Mouse (Mus musculus) embryo, embryonic 10.5 days (tissue): ENCODE results near the gene Tmpo.

ENCODE experiments used
- DNase-seq: peaks from one replicate; pipeline ENCODE4 v3.0.0-alpha.2; 2015; ENCODE audit warnings: low spot score

Tmpo gene

DNA sequence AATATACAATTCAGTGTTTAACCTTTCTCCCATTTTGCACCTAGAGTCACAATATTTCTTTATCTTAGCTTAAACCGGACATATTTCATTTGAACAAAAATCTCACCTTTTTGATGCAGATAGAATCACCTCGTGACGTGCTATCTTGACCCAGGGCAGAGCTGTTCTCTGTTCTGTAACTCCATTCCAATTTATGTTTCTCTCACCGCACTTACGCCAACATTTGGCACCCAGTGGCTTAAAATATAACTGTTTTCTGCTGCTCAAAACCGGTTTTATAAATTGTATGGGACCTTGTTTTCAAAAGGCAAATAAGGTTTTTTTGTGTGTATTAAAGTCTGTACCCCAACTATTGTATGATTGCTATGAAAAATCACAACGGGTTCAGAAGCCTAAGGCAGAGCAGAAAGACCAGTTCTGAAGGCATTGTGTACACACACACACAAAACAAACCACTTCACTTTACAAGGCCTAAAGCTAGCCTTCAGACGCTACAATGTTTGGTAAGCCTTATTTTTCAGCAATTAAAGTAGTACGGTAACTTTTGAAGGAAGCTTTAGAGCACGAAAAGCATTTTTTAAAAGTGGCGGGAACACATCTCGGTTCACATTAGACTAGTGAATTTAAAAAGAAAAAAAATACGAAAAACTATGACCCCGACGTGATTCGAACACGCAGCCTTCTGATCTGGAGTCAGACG lies at the start of gene Tmpo:
TSS of gene Tmpo (minus strand) at position 555 of the 700 bp plus-strand sequence.
- DNase-seq, result no peak

DNA sequence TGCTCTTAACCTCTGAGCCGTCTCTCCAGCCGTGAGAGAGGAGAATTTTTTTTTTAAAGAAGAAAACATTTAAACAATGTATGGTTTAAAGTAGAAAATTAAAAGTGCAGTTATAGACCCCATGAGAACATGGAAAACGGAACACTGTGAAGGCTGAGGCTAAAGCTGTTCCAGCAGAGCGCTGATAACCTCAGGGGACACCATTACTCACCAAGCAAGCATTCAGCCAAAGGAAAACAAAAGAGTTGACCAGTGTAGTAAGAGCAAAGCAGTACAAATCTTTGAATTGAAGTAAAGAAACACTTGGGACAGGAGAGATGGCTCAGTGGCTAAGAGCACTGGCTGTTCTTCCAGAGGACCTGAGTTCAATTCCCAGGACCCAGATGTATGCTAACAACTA lies 49.3 kb upstream of the Tmpo start:
- no peak for DNase-seq

DNA sequence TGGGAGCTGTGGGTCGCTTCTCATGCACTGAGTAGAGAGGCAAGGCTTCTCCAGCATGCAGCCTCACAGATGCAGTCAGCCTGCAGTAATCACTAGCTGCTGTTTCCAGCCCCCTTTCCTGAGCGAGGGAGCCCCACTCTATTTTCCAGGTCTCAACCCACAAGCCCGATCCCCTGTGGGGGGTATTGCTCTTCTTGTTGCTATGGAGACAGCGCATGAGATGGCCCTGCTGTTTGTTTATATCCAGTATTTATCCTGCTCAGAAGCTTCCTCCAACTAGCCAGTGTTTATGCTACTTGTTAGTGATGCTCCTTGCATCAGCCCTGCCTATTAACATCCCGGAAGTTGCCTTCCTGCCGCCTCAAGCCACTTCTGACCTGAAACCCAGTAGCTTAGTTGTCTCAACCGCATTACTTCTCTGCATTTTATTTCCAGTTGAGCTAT lies 48.4 kb upstream of the Tmpo start:
- DNase-seq, result peak; percentile 76

DNA sequence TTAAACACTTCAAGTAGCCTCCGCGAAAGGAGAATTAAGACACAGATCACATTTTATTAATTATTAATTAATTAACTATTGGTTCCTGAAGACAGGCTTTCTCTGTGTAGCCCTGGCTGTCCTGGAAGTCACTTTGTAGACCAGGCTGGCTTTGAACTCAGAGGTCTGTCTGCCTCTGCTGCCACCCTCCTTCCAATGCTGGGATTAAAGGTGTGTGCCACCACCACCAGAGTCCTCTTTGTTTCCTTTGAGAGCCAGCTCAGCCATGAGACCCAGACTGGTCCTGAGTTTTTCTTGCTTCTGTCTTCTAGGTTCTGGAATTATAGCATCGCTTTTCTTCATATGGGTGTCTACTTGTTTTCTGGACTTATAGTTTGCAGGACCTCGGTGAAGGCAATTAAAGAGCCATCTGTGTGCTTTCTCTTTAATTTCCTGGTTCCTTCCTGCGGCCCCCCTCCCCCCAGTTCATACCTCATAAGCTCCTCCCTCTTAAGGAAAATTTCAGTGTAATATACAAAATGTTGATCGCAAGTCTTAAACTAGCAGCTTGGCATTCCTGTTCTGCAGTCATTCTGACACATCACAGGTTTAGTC lies 47.9 kb upstream of the Tmpo start:
- DNase-seq, result no peak

- DNase-seq, result no peak
Measured at GRCm38 (mm10) chr10:91227034-91227433, 45.9 kb upstream of the Tmpo start.

DNA sequence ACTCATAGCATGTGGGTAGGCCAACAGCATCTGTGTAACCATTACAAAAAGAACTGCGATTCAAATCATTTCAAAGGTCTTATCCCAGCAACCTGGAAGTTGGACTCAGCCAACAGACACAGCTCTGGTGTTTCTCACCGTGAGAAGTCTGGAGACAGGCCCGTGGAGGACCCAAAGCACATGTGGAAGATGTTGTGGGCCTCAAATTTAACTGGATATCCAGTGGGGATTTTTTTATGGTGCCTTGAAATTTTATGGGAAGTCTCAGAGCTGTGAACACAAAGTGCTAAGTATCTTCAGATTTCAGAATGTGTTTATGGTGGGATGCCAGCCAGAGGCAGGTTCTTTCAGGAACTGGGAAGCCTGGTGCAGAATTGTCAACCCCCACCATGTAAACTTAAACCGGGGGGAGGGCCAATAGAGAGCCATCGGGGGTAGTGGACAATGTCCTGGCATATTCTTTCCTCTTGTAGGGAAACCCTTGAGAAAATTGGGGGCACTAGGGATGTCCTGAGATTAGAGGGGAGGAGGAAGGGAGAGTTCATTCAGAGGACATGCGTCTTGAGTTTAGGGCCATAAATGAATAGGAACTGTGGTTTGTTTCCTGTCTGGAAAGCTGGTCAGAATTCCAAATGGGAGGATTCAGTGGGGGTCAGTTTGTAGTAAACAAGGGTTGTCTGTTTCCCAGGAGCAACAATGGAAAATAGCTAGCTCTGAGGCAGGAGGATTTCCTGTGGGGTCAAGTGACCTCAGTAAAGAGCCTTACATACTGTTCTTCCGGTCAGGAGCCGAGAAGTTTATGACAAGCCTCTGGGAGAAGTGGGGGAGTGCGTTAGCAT lies 41.5 kb upstream of the Tmpo start:
- peak; percentile 35 for DNase-seq

DNA sequence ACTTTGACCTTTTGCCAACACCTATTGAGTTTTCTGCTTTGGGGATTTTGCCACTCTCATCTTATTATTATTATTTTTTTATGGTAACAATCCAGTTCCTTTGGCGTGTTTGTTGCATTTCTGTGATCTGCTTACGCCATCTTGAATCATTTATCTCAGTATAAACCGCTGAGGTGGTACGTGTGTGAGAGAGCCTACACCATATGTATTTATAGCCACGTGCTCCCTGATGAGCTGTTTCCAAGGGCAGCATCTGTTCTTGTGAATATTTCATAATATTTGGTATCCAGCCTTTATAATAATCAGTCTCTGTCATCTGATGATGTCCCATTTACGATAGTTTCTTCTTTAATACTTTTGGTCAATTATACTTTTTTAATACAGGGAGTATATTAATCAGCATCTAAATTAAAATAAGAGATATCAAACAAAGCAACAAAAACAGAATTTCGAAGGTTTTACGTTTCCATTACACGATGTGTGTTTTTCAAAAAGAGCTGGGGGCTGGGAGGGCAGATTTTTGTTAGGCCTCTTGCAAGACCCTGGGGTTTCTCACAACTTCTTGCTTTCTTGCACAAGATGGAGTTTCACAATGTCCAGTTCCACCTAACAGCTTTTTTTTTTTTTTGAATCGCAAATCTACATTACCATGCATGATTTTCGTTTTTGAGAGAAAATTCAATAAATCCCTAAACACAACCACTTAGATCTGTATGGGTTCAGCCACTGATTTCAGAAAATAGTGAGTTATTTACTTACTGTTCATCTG lies 28.0 kb upstream of the Tmpo start:
- DNase-seq, result no peak

GRCm38 (mm10) chr10:91208461-91208860 lies 27.3 kb upstream of the Tmpo start:
- no peak for DNase-seq

DNA sequence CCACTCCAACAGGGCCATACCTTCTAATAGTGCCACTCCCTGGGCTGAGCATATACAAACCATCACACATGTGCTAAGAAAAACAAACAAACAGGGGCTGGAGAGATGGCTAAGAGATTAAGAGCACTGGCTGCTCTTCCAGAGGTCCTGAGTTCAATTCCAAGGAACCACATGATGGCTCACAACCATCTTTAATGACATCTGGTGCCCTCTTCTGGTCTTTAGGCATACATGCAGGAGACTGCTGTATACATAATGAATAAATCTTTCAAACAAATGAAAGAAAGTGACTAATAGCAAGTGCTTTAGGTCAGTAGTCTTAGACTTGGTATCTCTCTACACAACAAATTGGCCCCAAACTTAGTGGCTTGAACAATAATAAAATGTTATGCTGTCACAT lies 26.2 kb upstream of the Tmpo start:
- no peak for DNase-seq

- no peak for DNase-seq
Measured at GRCm38 (mm10) chr10:91205632-91206031, 24.5 kb upstream of the Tmpo start.

- no peak for DNase-seq
Measured at GRCm38 (mm10) chr10:91200581-91200980, 19.5 kb upstream of the Tmpo start.

- no peak for DNase-seq
Measured at GRCm38 (mm10) chr10:91199238-91199780, 18.2 kb upstream of the Tmpo start.

DNA sequence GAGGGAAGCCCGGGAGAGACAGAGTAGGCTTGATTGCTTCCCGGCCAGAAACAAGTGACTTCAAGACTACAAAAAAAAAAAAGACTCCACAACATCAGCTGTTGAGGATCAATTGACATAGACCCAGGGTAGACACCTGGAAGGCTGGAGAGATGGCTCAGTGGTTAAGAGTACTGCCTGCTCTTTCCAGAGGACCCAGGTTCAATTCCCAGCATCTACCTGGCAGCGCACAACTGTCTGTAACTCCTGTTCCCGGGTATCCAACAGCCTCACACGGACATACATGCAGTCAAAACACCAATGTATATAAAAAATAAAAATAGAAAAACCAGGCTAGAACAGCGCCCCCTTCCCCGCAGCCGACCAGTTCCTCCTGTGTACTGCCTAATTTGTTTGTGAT lies 16.6 kb upstream of the Tmpo start:
- DNase-seq, result no peak

DNA sequence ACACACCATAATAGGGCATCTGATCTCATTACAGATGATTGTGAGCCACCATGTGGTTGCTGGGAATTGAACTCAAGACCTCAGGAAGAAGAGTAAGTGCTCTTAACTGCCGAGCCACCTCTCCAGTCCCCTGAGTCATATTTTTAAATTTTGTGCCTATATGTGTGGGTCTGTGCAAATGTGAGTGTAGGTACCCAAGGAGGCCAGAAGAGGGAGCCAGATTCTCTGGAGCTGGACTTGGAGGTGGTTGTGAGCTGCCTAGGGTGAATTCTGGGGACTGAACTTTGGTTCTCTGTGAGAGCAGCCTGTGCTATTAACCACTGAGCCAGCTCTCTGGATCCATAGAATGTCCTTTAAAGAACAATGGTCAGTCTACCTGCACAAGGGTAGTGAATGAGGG lies 15.7 kb upstream of the Tmpo start:
- no peak for DNase-seq

GRCm38 (mm10) chr10:91195680-91196079 lies 14.6 kb upstream of the Tmpo start:
- no peak for DNase-seq

DNA sequence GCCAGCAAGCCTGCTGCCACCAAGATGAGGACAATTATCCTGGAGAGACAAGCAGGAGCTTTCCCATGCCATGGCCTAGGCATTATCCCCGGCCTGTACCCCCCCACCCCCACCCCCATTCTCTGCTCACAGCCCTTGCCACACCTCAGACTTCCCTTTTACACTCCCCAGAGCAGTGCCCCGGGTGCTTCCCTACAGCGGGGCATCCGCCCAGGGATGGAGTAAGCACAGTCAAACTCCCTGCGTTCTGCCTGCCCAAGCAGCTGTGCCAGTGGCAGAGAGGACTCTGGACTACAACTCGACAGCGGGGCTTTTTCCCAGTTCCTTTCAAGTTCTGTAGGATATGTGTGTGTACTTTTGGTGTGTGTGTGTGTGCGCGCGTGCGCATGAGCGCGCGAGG lies 14.0 kb upstream of the Tmpo start:
- DNase-seq, result no peak

GRCm38 (mm10) chr10:91191851-91192250 lies 10.7 kb upstream of the Tmpo start:
- no peak for DNase-seq

DNA sequence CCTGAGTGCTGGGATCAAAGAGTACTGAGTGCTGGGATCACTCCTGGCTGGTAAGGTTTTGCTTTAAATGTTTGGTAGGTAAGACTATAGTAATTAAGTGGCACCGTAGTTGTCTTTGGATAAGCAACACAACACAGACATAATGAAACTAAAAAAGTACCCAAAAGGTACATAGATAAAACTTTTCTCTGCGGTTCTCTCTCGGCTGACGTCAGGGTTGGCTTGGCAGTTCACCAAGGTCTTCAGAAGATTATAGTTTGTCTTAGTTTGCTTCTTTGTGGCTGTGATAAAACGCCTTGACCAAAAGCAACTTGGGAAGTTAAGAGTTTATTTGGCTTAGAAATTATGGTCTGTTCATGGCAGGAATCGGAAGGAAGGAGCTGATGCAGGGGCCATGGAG lies 8.4 kb upstream of the Tmpo start:
- no peak for DNase-seq

- DNase-seq, result no peak
Measured at GRCm38 (mm10) chr10:91188684-91189287, 7.7 kb upstream of the Tmpo start.

DNA sequence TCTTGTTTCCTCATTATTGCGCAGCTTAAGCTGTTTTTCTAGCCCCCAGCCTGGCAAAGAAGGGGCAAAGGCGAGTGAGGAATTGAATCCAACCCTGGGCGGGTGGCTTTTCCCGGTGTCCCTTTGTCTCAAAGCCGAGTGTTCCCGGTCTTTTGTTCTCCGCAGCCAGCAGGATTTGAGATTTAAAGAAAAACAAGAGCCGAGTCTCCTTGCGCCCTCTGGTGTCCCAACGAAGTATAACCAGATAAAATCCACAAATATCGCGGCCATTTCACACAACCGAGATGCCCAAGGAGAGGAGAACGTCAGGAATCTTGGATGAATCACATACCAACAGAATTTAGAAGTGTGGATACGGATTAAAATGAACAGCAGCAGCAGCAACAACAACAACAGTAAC lies 6.8 kb upstream of the Tmpo start:
- DNase-seq, result peak; percentile 98

DNA sequence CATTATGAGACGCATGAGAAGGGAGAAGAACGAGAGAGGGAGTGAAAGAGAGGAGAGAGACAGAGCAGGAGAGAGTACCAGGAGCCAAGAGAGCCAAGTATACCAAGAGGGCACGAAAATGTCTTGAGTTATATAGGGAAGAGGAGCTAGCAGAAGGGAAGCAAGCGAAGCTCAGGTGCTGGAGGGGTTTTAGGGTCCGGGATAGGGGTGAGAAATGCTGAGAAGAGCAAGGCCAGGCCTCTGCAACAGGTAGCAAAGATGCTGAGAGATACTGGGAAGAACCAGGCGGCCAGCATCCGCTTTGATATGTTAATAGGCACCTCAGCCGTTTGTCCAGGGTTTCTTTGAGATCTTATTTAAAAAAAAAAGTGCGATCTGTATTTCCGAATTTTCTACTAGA lies 6.2 kb upstream of the Tmpo start:
- DNase-seq, result peak; percentile 67

GRCm38 (mm10) chr10:91185721-91186120 lies 4.6 kb upstream of the Tmpo start:
- no peak for DNase-seq
